Mouse (Mus musculus) left cerebral cortex, adult 2 months (tissue): ENCODE measurements around the gene Stac. TPM values are rescaled to one million over a fixed set of nuclear protein-coding genes. Genes with fewer than 3 reads are reported as not detected.
A peak's percentile ranks its signal among the peaks of the same experiment; 100 is the strongest.

Experiments used
- DNase-seq, 2 experiments: peaks; one replicate each; pipeline ENCODE4 v3.0.0; 2021 to 2022; ENCODE audit warnings: low spot score in 2 of 2, mixed read lengths in 1 of 2; ENCODE audit errors: extremely low spot score in 1 of 2
- H3K27ac ChIP-seq: fragments of 200-600 bp; 2 replicates; pipeline ENCODE4 v1.8.1; 2022
- H3K4me3 ChIP-seq: fragments of 200-600 bp; 2 replicates; pipeline ENCODE4 v1.8.1; 2022
- CTCF ChIP-seq: fragments of 200-600 bp; IDR thresholded peaks from 2 replicates; pipeline ENCODE4 v1.8.1; 2022; ENCODE audit warnings: antibody characterized with exemption, mild to moderate bottlenecking, moderate library complexity
- intact Hi-C: fragments of 180-260 bp; cut with DNase I; formaldehyde crosslinking; loops from one replicate; pipeline ENCODE4 v1.15.1; 2025
- long read RNA-seq, 2 experiments: library from polyadenylated mRNA; stranded (forward); transcript quantifications; one replicate each; pipeline ENCODE4 v2.0.0; 2021; ENCODE audit warnings: borderline mapping rate in 2 of 2
- total RNA-seq, 2 experiments: library from RNA; stranded (reverse); gene quantifications; 2 replicates each; pipeline ENCODE4 v1.2.3; 2021

Stac gene
- total RNA-seq, result 1 to 10 TPM; 1.4 to 3.0 TPM
- long read RNA-seq, experiment 1, partial matches to known transcripts, result 0 of 1 reads
- long read RNA-seq, experiment 1, other reads (novel, unspliced or antisense), result 0 of 1 reads
- long read RNA-seq, experiment 2, partial matches to known transcripts, result 0 of 2 reads
- long read RNA-seq, experiment 2, other reads (novel, unspliced or antisense), result 0 of 2 reads

- intact Hi-C loops, result no loop called here
- H3K4me3 ChIP-seq, result peak within 1 kb of the TSS; percentile 45
- peak; percentile 15 to 20 for DNase-seq
- H3K27ac ChIP-seq, result no peak within 1 kb of the TSS
- no peak for TF ChIP-seq CTCF
These were observed at the start of gene Stac for GRCm38 (mm10) chr9:111689680-111690483. Gene Stac (minus strand): TSS chr9:111690348.

- intact Hi-C loops, result no loop called here
- H3K4me3 ChIP-seq, result no peak overlapping the region
- no peak for DNase-seq
- TF ChIP-seq CTCF, result no peak
- H3K27ac ChIP-seq, result no peak overlapping the region
These were observed 49.5 kb upstream of the Stac start for GRCm38 (mm10) chr9:111739431-111740245.

DNA sequence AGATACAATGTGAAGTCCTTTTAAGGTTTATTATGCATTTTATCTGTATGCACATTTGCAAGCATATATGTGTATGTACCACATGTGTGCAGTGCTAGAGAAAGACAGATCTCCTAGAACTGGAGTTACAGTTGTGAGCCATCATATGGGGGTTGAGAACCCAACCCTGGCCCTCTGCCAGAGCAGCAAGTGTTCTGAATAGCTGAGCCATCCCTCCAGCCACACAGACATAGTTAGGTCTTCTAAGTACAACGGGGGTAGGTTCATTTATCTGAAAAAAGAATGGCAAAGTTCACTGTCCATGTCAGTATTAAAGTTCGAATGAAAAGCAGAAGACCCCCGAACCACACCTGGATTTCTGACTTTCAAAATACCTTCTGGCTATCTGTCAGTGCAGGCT lies 48.9 kb upstream of the Stac start:
- Histone ChIP-seq H3K27ac (no peak overlapping the region), H3K4me3 (no peak overlapping the region)
- DNase-seq, result no peak
- intact Hi-C loops, result no loop called here
- no peak for TF ChIP-seq CTCF

GRCm38 (mm10) chr9:111737796-111738195 lies 47.6 kb upstream of the Stac start:
- Histone ChIP-seq H3K4me3 (no peak overlapping the region), H3K27ac (no peak overlapping the region)
- intact Hi-C loops, result no loop called here
- no peak for DNase-seq
- TF ChIP-seq CTCF, result no peak

DNA sequence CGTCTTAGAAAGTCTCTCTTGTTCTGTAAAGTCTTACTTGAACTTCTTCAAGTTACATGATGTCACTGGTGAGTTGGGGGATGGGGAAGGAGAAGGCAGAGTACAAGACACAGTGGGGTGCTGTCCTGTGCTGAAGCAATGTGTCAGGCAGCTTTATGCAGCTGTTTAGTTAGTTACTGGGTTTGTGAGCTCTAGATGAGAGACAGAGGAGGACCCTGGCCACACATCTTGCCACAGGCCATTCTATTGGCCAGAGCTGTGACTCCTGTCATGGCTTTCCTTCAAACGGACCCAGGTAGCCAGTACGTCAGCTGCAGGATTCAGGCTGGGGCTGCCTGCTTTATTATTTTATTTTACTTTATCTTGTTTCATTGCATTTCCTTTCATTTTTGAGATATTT lies 45.8 kb upstream of the Stac start:
- no peak for DNase-seq
- no peak overlapping the region for H3K4me3 ChIP-seq
- H3K27ac ChIP-seq, result no peak overlapping the region
- TF ChIP-seq CTCF, result no peak
- intact Hi-C loops, result no loop called here

GRCm38 (mm10) chr9:111731939-111732670 lies 42.0 kb upstream of the Stac start:
- no peak for DNase-seq
- intact Hi-C loops, result no loop called here
- Histone ChIP-seq H3K4me3 (no peak overlapping the region), H3K27ac (no peak overlapping the region)
- no peak for TF ChIP-seq CTCF

GRCm38 (mm10) chr9:111724981-111725593 lies 34.9 kb upstream of the Stac start:
- H3K4me3 ChIP-seq, result no peak overlapping the region
- no peak for TF ChIP-seq CTCF
- H3K27ac ChIP-seq, result no peak overlapping the region
- intact Hi-C loops, result no loop called here
- DNase-seq, result no peak

- H3K27ac ChIP-seq, result no peak overlapping the region
- no peak for DNase-seq
- no peak overlapping the region for H3K4me3 ChIP-seq
- no peak for TF ChIP-seq CTCF
- intact Hi-C loops, result no loop called here
These were observed 24.3 kb upstream of the Stac start for GRCm38 (mm10) chr9:111714457-111714856.

GRCm38 (mm10) chr9:111700101-111700500 lies 10.0 kb upstream of the Stac start:
- DNase-seq, result no peak
- no peak overlapping the region for H3K4me3 ChIP-seq
- no peak overlapping the region for H3K27ac ChIP-seq
- intact Hi-C loops, result no loop called here
- TF ChIP-seq CTCF, result no peak

- TF ChIP-seq CTCF, result no peak
- no peak for DNase-seq
- H3K27ac ChIP-seq, result no peak overlapping the region
- peak overlapping the region; percentile 45 for H3K4me3 ChIP-seq
- intact Hi-C loops, result no loop called here
These were observed 322 bp upstream of the Stac start for GRCm38 (mm10) chr9:111690484-111690855.

GRCm38 (mm10) chr9:111689146-111689545 lies 1.0 kb downstream of the Stac start:
- Histone ChIP-seq H3K4me3 (no peak overlapping the region), H3K27ac (no peak overlapping the region)
- intact Hi-C loops, result no loop called here
- no peak for TF ChIP-seq CTCF
- peak; percentile 59 to 61 for DNase-seq
